Mouse (Mus musculus) embryonic facial prominence, embryonic 11.5 days (tissue): ENCODE data around the gene Olfr1166. TPM values are rescaled to one million over a fixed set of nuclear protein-coding genes. Genes with fewer than 3 reads are reported as not detected.
"Not testable (repeated sequence)": the region's sequence is repeated elsewhere in the genome, so short reads cannot be mapped to it uniquely, and the experiment has no call there.

ENCODE experiments used
- ATAC-seq: fragments of 200-750 bp; cut with Nextera tagmentation; replicated peaks from 2 replicates; pipeline ENCODE4 v1.8.0; 2017; ENCODE audit warnings: low read depth; ENCODE audit not compliant: insufficient number of reproducible peaks, low FRiP score, low TSS enrichment
- DNase-seq: peaks from one replicate; pipeline ENCODE4 v3.0.0-alpha.2; 2015; ENCODE audit warnings: low spot score
- H3K27ac ChIP-seq: fragments of 300-500 bp; sonication (generic); replicated peaks from 2 replicates; pipeline ENCODE4 v1.5.1; 2014; ENCODE audit warnings: mild to moderate bottlenecking, low read depth, low read length, control low read depth
- H3K27me3 ChIP-seq: fragments of 300-500 bp; sonication (generic); 2 replicates; pipeline ENCODE4 v1.6.1; 2014; ENCODE audit warnings: mild to moderate bottlenecking, low read length, moderate library complexity, mixed read lengths; ENCODE audit not compliant: control insufficient read depth, insufficient read depth
- H3K36me3 ChIP-seq: fragments of 300-500 bp; sonication (generic); replicated peaks from 2 replicates; pipeline ENCODE4 v1.6.1; 2014; ENCODE audit warnings: low read depth, mild to moderate bottlenecking, low read length, moderate library complexity, mixed read lengths; ENCODE audit not compliant: control insufficient read depth, insufficient read depth
- H3K4me1 ChIP-seq: fragments of 300-500 bp; sonication (generic); 2 replicates; pipeline ENCODE4 v1.6.1; 2014; ENCODE audit warnings: low read length, mixed read lengths; ENCODE audit not compliant: control insufficient read depth, insufficient read depth
- H3K4me2 ChIP-seq: fragments of 300-500 bp; sonication (generic); 2 replicates; pipeline ENCODE4 v1.6.1; 2014; ENCODE audit warnings: low read depth, mild to moderate bottlenecking, control low read depth, low read length, moderate library complexity
- H3K4me3 ChIP-seq: fragments of 300-500 bp; sonication (generic); 2 replicates; pipeline ENCODE4 v1.5.1; 2014; ENCODE audit warnings: low read depth, low read length, control low read depth
- H3K9ac ChIP-seq: fragments of 300-500 bp; sonication (generic); replicated peaks from 2 replicates; pipeline ENCODE4 v1.6.1; 2014; ENCODE audit warnings: mild to moderate bottlenecking, control low read depth, low read length
- H3K9me3 ChIP-seq: fragments of 300-500 bp; sonication (generic); replicated peaks from 2 replicates; pipeline ENCODE4 v1.6.1; 2016; ENCODE audit warnings: mild to moderate bottlenecking, low read length, inconsistent platforms, mixed read lengths; ENCODE audit not compliant: control insufficient read depth
- WGBS: fragments of 180-500 bp; shearing (Covaris S2); extraction: QIAGEN DNeasy Blood & Tissue Kit; methylation state at CpG from one replicate; pipeline ENCODE4 v1.1.7; 2014; 5-methylcytosine and 5-hydroxymethylcytosine counted together
- polyA plus RNA-seq: library from polyadenylated mRNA; unstranded; fragments of >200 nt; fragmentation: Nextera tagmentation; extraction: Ambion mirVana; gene quantifications from 2 replicates; pipeline ENCODE4 v1.2.1, GENCODE M21; 2014

Gene Olfr1166
- not detected in 2 replicates for polyA plus RNA-seq

DNA sequence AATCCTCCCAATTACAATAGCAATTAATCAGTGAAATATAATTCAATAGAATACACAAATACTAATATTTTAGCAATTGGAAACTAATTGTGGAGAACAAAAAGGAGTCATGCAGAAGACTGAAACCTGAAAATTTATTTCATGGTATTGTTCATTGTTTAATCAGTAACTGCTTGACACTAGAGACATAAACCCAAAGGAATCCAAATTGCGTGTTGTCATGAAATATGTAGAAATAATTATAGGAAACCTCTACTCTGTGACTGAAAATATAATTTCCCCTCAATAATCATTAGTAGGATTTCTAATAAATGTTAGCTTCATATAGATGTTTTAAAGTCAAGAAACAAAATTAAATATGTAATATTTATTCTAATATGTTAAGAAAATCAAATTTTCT is at the start of gene Olfr1166:
Gene Olfr1166 (minus strand): TSS at position 101 of the 400 bp plus-strand sequence.
- no peaks in the 10 kb centered on the region for H3K36me3 ChIP-seq
- no peaks in the 10 kb centered on the region for H3K4me1 ChIP-seq
- H3K9ac ChIP-seq: no peak within 1 kb of the TSS
- no peaks in the 10 kb centered on the region for H3K27me3 ChIP-seq
- no peak within 1 kb of the TSS for H3K27ac ChIP-seq
- no peak within 1 kb of the TSS for H3K4me2 ChIP-seq
- H3K4me3 ChIP-seq: no peak within 1 kb of the TSS
- no peak for ATAC-seq
- 91% methylated on average over 1 of the region's 1 CpGs for WGBS
- DNase-seq: no peak
- no peaks in the 10 kb centered on the region for H3K9me3 ChIP-seq

DNA sequence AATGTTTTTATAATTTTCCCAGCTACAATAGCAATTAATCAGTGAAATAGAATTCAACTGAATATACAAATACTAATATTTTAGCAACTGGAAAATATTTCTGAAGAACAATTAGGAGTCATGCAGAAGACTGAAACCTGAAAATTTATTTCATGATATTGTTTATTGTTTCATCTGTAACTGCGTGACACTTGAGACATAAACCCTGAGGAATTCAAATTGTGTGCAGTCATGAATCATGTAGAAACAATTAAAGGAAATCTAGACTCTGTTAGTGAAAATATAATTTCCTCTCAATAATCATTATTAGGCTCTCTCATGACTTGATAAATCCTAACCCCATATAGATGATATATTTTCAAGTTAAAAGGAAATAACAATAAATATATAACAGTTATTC is 27.0 kb upstream of the Olfr1166 start, which contains the start of gene Olfr1167:
Gene Olfr1167 (minus strand): TSS at position 101 of the 400 bp plus-strand sequence.
- H3K4me3 ChIP-seq, H3K9me3 ChIP-seq, H3K9ac ChIP-seq, H3K4me2 ChIP-seq, H3K4me1 ChIP-seq, H3K27ac ChIP-seq, H3K36me3 ChIP-seq, DNase-seq, ATAC-seq, H3K27me3 ChIP-seq: not testable (repeated sequence)
- 84% methylated on average over 1 of the region's 1 CpGs for WGBS

DNA sequence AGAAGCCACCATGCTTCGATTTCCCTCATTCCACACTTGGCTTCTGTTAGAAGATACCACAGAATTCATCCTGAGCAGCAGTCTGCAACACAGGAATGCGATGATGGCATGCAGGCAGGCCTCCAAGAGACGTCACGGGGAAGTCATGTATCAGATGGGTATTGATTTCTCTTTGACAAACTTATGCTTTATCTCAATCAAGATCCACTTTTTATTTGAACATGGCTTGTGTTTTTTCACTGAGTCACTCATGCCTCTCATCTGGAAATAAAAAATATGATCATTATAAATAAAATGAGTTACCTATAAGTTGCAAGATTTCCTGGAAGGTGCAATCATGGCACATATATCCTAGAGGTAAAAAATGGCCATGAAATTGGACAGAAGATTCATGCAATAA is 34.2 kb downstream of the Olfr1166 start, which contains the start of gene Olfr1164:
Gene Olfr1164 (minus strand): TSS at position 101 of the 400 bp plus-strand sequence.
- H3K9me3 ChIP-seq: no peaks in the 10 kb centered on the region
- no peaks in the 10 kb centered on the region for H3K4me1 ChIP-seq
- no peak within 1 kb of the TSS for H3K9ac ChIP-seq
- WGBS: 76% methylated on average over 4 of the region's 4 CpGs
- no peak within 1 kb of the TSS for H3K27ac ChIP-seq
- DNase-seq: no peak
- no peak for ATAC-seq
- no peaks in the 10 kb centered on the region for H3K36me3 ChIP-seq
- H3K4me3 ChIP-seq: no peak within 1 kb of the TSS
- no peaks in the 10 kb centered on the region for H3K27me3 ChIP-seq
- H3K4me2 ChIP-seq: no peak within 1 kb of the TSS

Other genes starting within 250 kb of the Olfr1166 start
- gene Olfr1153, start 233.3 kb downstream of the Olfr1166 start, polyA plus RNA-seq: not detected in 2 replicates
- gene Olfr1154, start 223.1 kb downstream of the Olfr1166 start, polyA plus RNA-seq: not detected in 2 replicates
- gene Olfr1155, start 183.1 kb downstream of the Olfr1166 start, polyA plus RNA-seq: not detected in 2 replicates
- not detected in 2 replicates for gene Olfr1156, start 175.2 kb downstream of the Olfr1166 start, polyA plus RNA-seq
- gene Olfr1157, start 160.0 kb downstream of the Olfr1166 start, polyA plus RNA-seq: not detected in 2 replicates
- not detected in 2 replicates for gene Olfr74, start 153.6 kb downstream of the Olfr1166 start, polyA plus RNA-seq
- not detected in 2 replicates for gene Olfr1158, start 138.2 kb downstream of the Olfr1166 start, polyA plus RNA-seq
- gene Olfr1160, start 120.0 kb downstream of the Olfr1166 start, polyA plus RNA-seq: not detected in 2 replicates
- gene Olfr1161, start 105.5 kb downstream of the Olfr1166 start, polyA plus RNA-seq: not detected in 2 replicates
- not detected in 2 replicates for gene Olfr73, start 90.6 kb downstream of the Olfr1166 start, polyA plus RNA-seq
- gene Olfr1162, start 77.1 kb downstream of the Olfr1166 start, polyA plus RNA-seq: not detected in 2 replicates
- gene Olfr1163, start 56.4 kb downstream of the Olfr1166 start, polyA plus RNA-seq: not detected in 2 replicates
- not detected in 2 replicates for gene Olfr1164, start 34.3 kb downstream of the Olfr1166 start, polyA plus RNA-seq
- gene Olfr1167, start 26.9 kb upstream of the Olfr1166 start, polyA plus RNA-seq: not detected in 2 replicates
- gene Olfr1168, start 53.6 kb upstream of the Olfr1166 start, polyA plus RNA-seq: not detected in 2 replicates
- not detected in 2 replicates for gene Olfr1170, start 100.1 kb upstream of the Olfr1166 start, polyA plus RNA-seq
- gene Olfr1173, start 151.6 kb upstream of the Olfr1166 start, polyA plus RNA-seq: not detected in 2 replicates
- gene Olfr1174-ps, start 186.9 kb upstream of the Olfr1166 start, polyA plus RNA-seq: not detected in 2 replicates
- gene Olfr1175-ps, start 198.9 kb upstream of the Olfr1166 start, polyA plus RNA-seq: not detected in 2 replicates
- gene Olfr1176, start 208.4 kb upstream of the Olfr1166 start, polyA plus RNA-seq: not detected in 2 replicates
- not detected in 2 replicates for gene Olfr1177-ps, start 218.2 kb upstream of the Olfr1166 start, polyA plus RNA-seq